8 mouse cellular contexts compared by ENCODE assay signal in genomic region chr5:72916048-72916447, GRCm38 (mm10). TPM values are rescaled to one million over a fixed set of nuclear protein-coding genes. Genes with fewer than 3 reads are reported as not detected.
DNase-seq lines count a peak whose midpoint lies in the region; ATAC-seq lines count a peak whose summit lies in the region.

No protein-coding gene starts in this region.

- peaks cover 28% of the 10 kb centered on the region for H3K4me1 ChIP-seq in kidney, embryonic 16.5 days (ENCODE audit: insufficient read depth, low read length)
- peaks cover 28% of the 10 kb centered on the region for H3K4me1 ChIP-seq in embryonic facial prominence, embryonic 10.5 days
- peaks cover 32% of the 10 kb centered on the region for H3K4me1 ChIP-seq in hindbrain, embryonic 15.5 days (replicated peaks)
- H3K4me1 ChIP-seq in midbrain, embryonic 16.5 days (ENCODE audit: control insufficient read depth, insufficient read depth, low read length): peaks cover 22% of the 10 kb centered on the region

- DNase-seq in kidney, postnatal 25 days: no peak
- DNase-seq in embryonic facial prominence, embryonic 10.5 days (ENCODE audit: low spot score): no peak
- DNase-seq in layer of hippocampus, postnatal 14 days (ENCODE audit: low spot score in 2 of 2): no peak
- DNase-seq in layer of hippocampus, adult 8-10 months (ENCODE audit: low spot score in 2 of 2): no peak
- DNase-seq in frontal cortex, postnatal 36 days (ENCODE audit: low spot score in 2 of 2): no peak

- H3K9ac ChIP-seq in kidney, embryonic 16.5 days (replicated peaks; ENCODE audit: low read length): peak overlapping the region; percentile 99
- peak overlapping the region; percentile 91 for H3K9ac ChIP-seq in hindbrain, embryonic 15.5 days
- peak overlapping the region; percentile 99; the same call in 1 of the 2 replicates for H3K9ac ChIP-seq in midbrain, embryonic 16.5 days (ENCODE audit: low read depth, low read length)

- H3K36me3 ChIP-seq in kidney, embryonic 16.5 days (ENCODE audit: insufficient read depth, low read length): no peaks in the 10 kb centered on the region
- H3K36me3 ChIP-seq in embryonic facial prominence, embryonic 10.5 days (replicated peaks): peaks cover 3% of the 10 kb centered on the region
- no peaks in the 10 kb centered on the region for H3K36me3 ChIP-seq in hindbrain, embryonic 15.5 days
- no peaks in the 10 kb centered on the region for H3K36me3 ChIP-seq in midbrain, embryonic 16.5 days (ENCODE audit: control insufficient read depth, insufficient read depth, low read length)

- H3K4me2 ChIP-seq in kidney, embryonic 16.5 days (replicated peaks; ENCODE audit: low read depth, low read length): peak overlapping the region; percentile 87
- H3K4me2 ChIP-seq in hindbrain, embryonic 15.5 days: peak overlapping the region; percentile 62
- H3K4me2 ChIP-seq in midbrain, embryonic 16.5 days (ENCODE audit: low read length): peak overlapping the region; percentile 61

- ATAC-seq in kidney, embryonic 16.5 days (ENCODE audit: low FRiP score, low TSS enrichment): no peak
- ATAC-seq in hindbrain, embryonic 15.5 days (ENCODE audit: low FRiP score, low read depth): no peak
- ATAC-seq in midbrain, embryonic 16.5 days: no peak

- no peak overlapping the region; the same call in 1 of the 2 replicates for H3K27ac ChIP-seq in kidney, embryonic 16.5 days (ENCODE audit: low read length)
- peak overlapping the region; percentile 99 for H3K27ac ChIP-seq in embryonic facial prominence, embryonic 10.5 days (replicated peaks)
- H3K27ac ChIP-seq in hindbrain, embryonic 15.5 days (replicated peaks): peak overlapping the region; percentile 96
- no peak overlapping the region for H3K27ac ChIP-seq in midbrain, embryonic 16.5 days (ENCODE audit: low read length)

- no peaks in the 10 kb centered on the region for H3K27me3 ChIP-seq in kidney, embryonic 16.5 days (ENCODE audit: insufficient read depth, low read length)
- peaks cover 6% of the 10 kb centered on the region; the same call in 1 of the 2 replicates for H3K27me3 ChIP-seq in embryonic facial prominence, embryonic 10.5 days (replicated peaks; ENCODE audit: low read depth, poor library complexity, severe bottlenecking)
- no peaks in the 10 kb centered on the region for H3K27me3 ChIP-seq in hindbrain, embryonic 15.5 days
- H3K27me3 ChIP-seq in midbrain, embryonic 16.5 days (ENCODE audit: control insufficient read depth, insufficient read depth, low read depth, low read length): no peaks in the 10 kb centered on the region

- H3K9me3 ChIP-seq in kidney, embryonic 16.5 days (ENCODE audit: low read length): no peaks in the 10 kb centered on the region
- no peaks in the 10 kb centered on the region for H3K9me3 ChIP-seq in embryonic facial prominence, embryonic 10.5 days
- no peaks in the 10 kb centered on the region for H3K9me3 ChIP-seq in hindbrain, embryonic 15.5 days
- no peaks in the 10 kb centered on the region for H3K9me3 ChIP-seq in midbrain, embryonic 16.5 days (replicated peaks; ENCODE audit: control insufficient read depth, low read length, poor library complexity, severe bottlenecking)

- peak overlapping the region; percentile 96 for H3K4me3 ChIP-seq in kidney, embryonic 16.5 days (ENCODE audit: low read length)
- peak overlapping the region; percentile 99 for H3K4me3 ChIP-seq in embryonic facial prominence, embryonic 10.5 days
- peak overlapping the region; percentile 82 for H3K4me3 ChIP-seq in hindbrain, embryonic 15.5 days
- H3K4me3 ChIP-seq in midbrain, embryonic 16.5 days (ENCODE audit: low read depth, low read length): peak overlapping the region; percentile 97

- 25% methylated on average over 4 of the region's 4 CpGs for WGBS in kidney, embryonic 16.5 days
- WGBS in embryonic facial prominence, embryonic 10.5 days: 48% methylated on average over 4 of the region's 4 CpGs
- 45% methylated on average over 4 of the region's 4 CpGs for WGBS in hindbrain, embryonic 15.5 days
- WGBS in midbrain, embryonic 16.5 days: 32% methylated on average over 4 of the region's 4 CpGs

RNA-seq across cellular contexts. Expression of gene Slain2, which starts 1.9 kb away (rescaled TPM):
- polyA plus RNA-seq in kidney, embryonic 16.5 days (2015; fragmentation: Nextera tagmentation; extraction: Ambion mirVana): 11.8 and 12.6 TPM in 2 replicates
- polyA plus RNA-seq in embryonic facial prominence, embryonic 10.5 days (2016; fragmentation: Nextera tagmentation; extraction: Ambion mirVana): 15.3 and 16.3 TPM in 2 replicates
- 16.0 and 17.4 TPM in 2 replicates for polyA plus RNA-seq in hindbrain, embryonic 15.5 days (2015; fragmentation: Nextera tagmentation; extraction: Ambion mirVana)
- 15.1 and 15.2 TPM in 2 replicates for polyA plus RNA-seq in midbrain, embryonic 16.5 days (2015; fragmentation: Nextera tagmentation; extraction: Ambion mirVana)
- 10 to 100 TPM; 24.4 to 27.4 TPM for total RNA-seq in layer of hippocampus, postnatal 14 days (2021)
- total RNA-seq in layer of hippocampus, adult 8-10 months (2022): 10 to 100 TPM; 23.7 to 26.8 (median 25.7) TPM

RNA-seq across cellular contexts. Expression of gene Tec, which starts 47.8 kb away (rescaled TPM):
- polyA plus RNA-seq in kidney, embryonic 16.5 days (2015; fragmentation: Nextera tagmentation; extraction: Ambion mirVana): 11.2 and 12.1 TPM in 2 replicates
- polyA plus RNA-seq in embryonic facial prominence, embryonic 10.5 days (2016; fragmentation: Nextera tagmentation; extraction: Ambion mirVana): 1.5 and 1.8 TPM in 2 replicates
- 8.3 and 8.8 TPM in 2 replicates for polyA plus RNA-seq in hindbrain, embryonic 15.5 days (2015; fragmentation: Nextera tagmentation; extraction: Ambion mirVana)
- polyA plus RNA-seq in midbrain, embryonic 16.5 days (2015; fragmentation: Nextera tagmentation; extraction: Ambion mirVana): 4.6 and 5.4 TPM in 2 replicates
- 1 to 10 TPM; 1.8 to 1.9 TPM for total RNA-seq in layer of hippocampus, postnatal 14 days (2021)
- 1 to 10 TPM; 1.1 to 5.9 (median 4.1) TPM for total RNA-seq in layer of hippocampus, adult 8-10 months (2022)

RNA-seq across cellular contexts. Expression of gene Gm10135, which starts 58.5 kb away (rescaled TPM):
- not detected in 2 replicates for polyA plus RNA-seq in kidney, embryonic 16.5 days (2015; fragmentation: Nextera tagmentation; extraction: Ambion mirVana)
- not detected in 2 replicates for polyA plus RNA-seq in embryonic facial prominence, embryonic 10.5 days (2016; fragmentation: Nextera tagmentation; extraction: Ambion mirVana)
- polyA plus RNA-seq in hindbrain, embryonic 15.5 days (2015; fragmentation: Nextera tagmentation; extraction: Ambion mirVana): not detected in 2 replicates
- not detected in 2 replicates for polyA plus RNA-seq in midbrain, embryonic 16.5 days (2015; fragmentation: Nextera tagmentation; extraction: Ambion mirVana)
- total RNA-seq in layer of hippocampus, postnatal 14 days (2021): not detected
- not detected for total RNA-seq in layer of hippocampus, adult 8-10 months (2022)

Comparison
In these comparisons a context has a peak if more than half of its experiments do, and no peak if none do; other contexts are left out.
1. H3K27ac ChIP-seq: peak in embryonic facial prominence, embryonic 10.5 days (single experiment) and hindbrain, embryonic 15.5 days (single experiment); none in kidney, embryonic 16.5 days (single experiment) and midbrain, embryonic 16.5 days (single experiment).
2. Peak in every context shown above with its lines, with median percentiles within 50 percentile points of each other: H3K4me2 ChIP-seq, H3K4me3 ChIP-seq and H3K9ac ChIP-seq.